Mouse (Mus musculus) liver, embryonic 14.5 days (tissue): Measurements from ENCODE around the gene Slc4a8.

ENCODE experiments used
- CTCF ChIP-seq: IDR thresholded peaks from 2 replicates; pipeline ENCODE4 v1.5.1; 2016; ENCODE audit warnings: antibody characterized with exemption, low read depth, control low read depth
- EP300 ChIP-seq: IDR thresholded peaks from 2 replicates; pipeline ENCODE4 v1.6.1; 2016; ENCODE audit warnings: antibody characterized with exemption, low read depth

GRCm38 (mm10) chr15:100826076-100826475, 64.5 kb downstream of the Slc4a8 start:
- TF ChIP-seq CTCF (no peak), EP300 (no peak)
